Mouse (Mus musculus): ENCODE measurements around the gene Lrrc40. TPM values are rescaled to one million over a fixed set of nuclear protein-coding genes. Genes with fewer than 3 reads are reported as not detected.

Gene Lrrc40
- 9.3 and 11.7 TPM in 2 replicates for polyA plus RNA-seq (2012; rRNA removed)

GRCm38 (mm10) chr3:158036329-158036988 lies at the start of gene Lrrc40, which contains the start of gene Srsf11:
Gene Lrrc40 (plus strand): TSS chr3:158036662.
Gene Srsf11 (minus strand): TSS chr3:158036639.

Other genes starting within 250 kb of the Lrrc40 start
- 20.8 and 28.7 TPM in 2 replicates for gene Cth, start 111.6 kb upstream of the Lrrc40 start, polyA plus RNA-seq (2012; rRNA removed)
- gene Ankrd13c, start 89.4 kb upstream of the Lrrc40 start, polyA plus RNA-seq (2012; rRNA removed) = 9.9 and 12.1 TPM in 2 replicates
- 115 and 127 TPM in 2 replicates for gene Srsf11, start within 50 bp of the Lrrc40 start, polyA plus RNA-seq (2012; rRNA removed)

All from liver, embryonic 14 days (tissue).